Mouse (Mus musculus) liver, adult 2 months (tissue): ENCODE measurements around the gene Prdm9. TPM values are rescaled to one million over a fixed set of nuclear protein-coding genes. Genes with fewer than 3 reads are reported as not detected.
A peak's percentile ranks its signal among the peaks of the same experiment; 100 is the strongest.

ENCODE experiments used
- DNase-seq: peaks from one replicate; pipeline ENCODE4 v3.0.0-alpha.2; 2011; ENCODE audit warnings: low read depth, low spot score; ENCODE audit errors: extremely low read depth
- H3K27ac ChIP-seq: fragments of 200-500 bp; replicated peaks from 2 replicates; pipeline ENCODE4 v1.5.1; 2012; ENCODE audit warnings: low read depth, mild to moderate bottlenecking, control low read depth, inconsistent platforms, low read length; ENCODE audit not compliant: insufficient read depth
- H3K27me3 ChIP-seq: fragments of 200-500 bp; 2 replicates; pipeline ENCODE4 v1.6.1; 2012; ENCODE audit warnings: mild to moderate bottlenecking, moderate library complexity, low read length, inconsistent platforms; ENCODE audit not compliant: control insufficient read depth, insufficient read depth
- H3K36me3 ChIP-seq: fragments of 200-500 bp; 2 replicates; pipeline ENCODE4 v1.6.1; 2012; ENCODE audit warnings: low read length, inconsistent platforms; ENCODE audit not compliant: control insufficient read depth, insufficient read depth
- H3K4me1 ChIP-seq: fragments of 200-500 bp; 2 replicates; pipeline ENCODE4 v1.6.1; 2011; ENCODE audit warnings: low read length; ENCODE audit not compliant: control insufficient read depth, insufficient read depth
- H3K4me3 ChIP-seq: fragments of 200-500 bp; 2 replicates; pipeline ENCODE4 v1.5.1; 2011; ENCODE audit warnings: low read depth, mild to moderate bottlenecking, control low read depth, low read length, moderate library complexity; ENCODE audit not compliant: insufficient read depth
- H3K79me2 ChIP-seq: fragments of 200-500 bp; 2 replicates; pipeline ENCODE4 v1.6.1; 2012; ENCODE audit warnings: inconsistent platforms, mild to moderate bottlenecking, low read length, moderate library complexity; ENCODE audit not compliant: control insufficient read depth, insufficient read depth
- H3K9ac ChIP-seq: fragments of 200-500 bp; 2 replicates; pipeline ENCODE4 v1.6.1; 2012; ENCODE audit warnings: low read depth, mild to moderate bottlenecking, control low read depth, inconsistent platforms, low read length
- CTCF ChIP-seq: fragments of 200-500 bp; IDR thresholded peaks from 2 replicates; pipeline ENCODE4 v1.5.1; 2011; ENCODE audit warnings: low read depth, low read length, control low read depth
- POLR2A ChIP-seq: fragments of 200-500 bp; IDR thresholded peaks from 2 replicates; pipeline ENCODE4 v1.6.1; 2011; ENCODE audit warnings: low read length, control low read depth; ENCODE audit not compliant: insufficient read depth; ENCODE audit errors: extremely low read depth
- WGBS: fragments of 180-500 bp; shearing (Covaris S2); methylation state at CpG from one replicate; pipeline ENCODE4 v1.1.7; 2018; 5-methylcytosine and 5-hydroxymethylcytosine counted together
- polyA plus RNA-seq: library from polyadenylated mRNA; depleted of rRNA; stranded (reverse); fragments of >200 nt; gene quantifications from 2 replicates; pipeline ENCODE4 v1.2.3, GENCODE M21; 2012
- total RNA-seq: library from RNA; depleted of rRNA; stranded (reverse); fragments of >200 nt; gene quantifications from 2 replicates; pipeline ENCODE4 v1.2.3, GENCODE M21; 2014

The Prdm9 gene
- total and polyA plus RNA-seq, 2 experiments, result 2.5 to 5.4 TPM

GRCm38 (mm10) chr17:15535943-15536342, 28.2 kb downstream of the Prdm9 start:
- no peak for DNase-seq
- Histone ChIP-seq H3K36me3 (no peaks in the 10 kb centered on the region), H3K79me2 (no peaks in the 10 kb centered on the region), H3K9ac (no peak overlapping the region), H3K27me3 (peaks cover 3% of the 10 kb centered on the region), H3K4me1 (no peaks in the 10 kb centered on the region; the same call in 1 of the 2 replicates), H3K4me3 (no peak overlapping the region), H3K27ac (no peak overlapping the region)
- TF ChIP-seq POLR2A, result no peak
- TF ChIP-seq CTCF, result no peak
- WGBS, result 21% methylated on average over 8 of the region's 8 CpGs

DNA sequence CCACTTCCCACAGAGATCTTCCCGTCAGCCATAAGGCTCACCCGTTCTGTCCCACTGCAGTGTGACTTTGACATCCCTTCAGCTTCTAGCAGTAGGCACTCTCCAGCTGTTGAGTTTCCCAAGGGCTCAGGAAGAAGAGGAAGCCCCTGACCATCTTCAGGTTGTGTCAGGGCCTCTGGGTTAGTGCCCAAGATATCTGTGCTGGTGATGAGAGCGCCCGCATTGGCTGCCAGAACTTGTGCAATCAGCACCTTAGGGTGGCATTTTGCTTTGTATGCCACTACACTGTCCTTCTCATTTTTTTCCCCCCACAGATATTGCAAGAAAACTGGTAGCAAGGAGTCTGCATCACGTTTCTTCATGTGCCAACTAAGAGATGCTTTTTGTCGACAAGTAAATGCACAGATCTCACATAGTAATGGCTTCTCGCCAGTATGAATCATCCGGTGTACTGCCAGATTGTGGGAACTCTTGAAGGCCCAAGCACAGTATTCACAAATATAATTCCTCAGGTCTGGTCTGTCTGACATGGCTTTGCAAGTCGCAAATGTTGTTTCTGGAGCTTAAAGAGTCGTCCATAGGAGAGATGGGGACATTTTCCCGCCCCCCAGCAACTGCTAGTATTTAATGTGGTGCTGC, 28.9 kb downstream of the Prdm9 start:
- peak; percentile 23 for DNase-seq
- 64% methylated on average over 11 of the region's 11 CpGs for WGBS
- Histone ChIP-seq H3K4me1 (no peaks in the 10 kb centered on the region; the same call in 1 of the 2 replicates), H3K79me2 (no peaks in the 10 kb centered on the region), H3K4me3 (no peak overlapping the region), H3K27me3 (peaks cover 3% of the 10 kb centered on the region), H3K9ac (no peak overlapping the region), H3K36me3 (no peaks in the 10 kb centered on the region), H3K27ac (no peak overlapping the region)
- TF ChIP-seq CTCF (no peak), POLR2A (no peak)

DNA sequence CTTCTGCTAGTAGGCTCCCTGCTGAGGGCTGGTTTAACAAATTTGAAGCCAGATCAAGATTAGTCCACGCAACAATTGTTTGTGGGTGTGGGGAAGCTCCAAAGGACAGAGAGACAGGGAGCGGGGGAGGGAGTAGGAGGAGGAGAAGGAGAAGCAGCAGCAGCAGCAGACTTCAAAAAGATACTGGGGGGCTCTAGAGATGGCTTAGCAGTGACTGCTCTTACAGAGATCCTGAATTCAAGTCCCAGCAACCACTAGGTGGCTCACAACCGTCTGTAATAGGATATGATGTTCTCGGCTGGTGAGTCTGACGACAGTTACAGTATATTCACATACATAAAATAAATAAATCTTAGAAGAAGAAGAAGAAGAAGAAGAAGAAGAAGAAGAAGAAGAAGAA, 34.0 kb downstream of the Prdm9 start:
- no peaks in the 10 kb centered on the region for H3K36me3 ChIP-seq
- H3K4me1 ChIP-seq, result peaks cover 10% of the 10 kb centered on the region
- 48% methylated on average over 5 of the region's 5 CpGs for WGBS
- DNase-seq, result peak; percentile 43
- H3K79me2 ChIP-seq, result no peaks in the 10 kb centered on the region
- no peak overlapping the region for H3K9ac ChIP-seq
- no peak overlapping the region for H3K27ac ChIP-seq
- TF ChIP-seq CTCF (peak; percentile 34), POLR2A (no peak)
- no peak overlapping the region for H3K4me3 ChIP-seq
- H3K27me3 ChIP-seq, result no peaks in the 10 kb centered on the region

GRCm38 (mm10) chr17:15528887-15529286, 35.3 kb downstream of the Prdm9 start:
- no peak overlapping the region for H3K27ac ChIP-seq
- WGBS, result 76% methylated on average over 2 of the region's 2 CpGs
- H3K36me3 ChIP-seq, result peaks cover 11% of the 10 kb centered on the region
- H3K4me1 ChIP-seq, result peaks cover 10% of the 10 kb centered on the region
- TF ChIP-seq POLR2A, result no peak
- no peak for TF ChIP-seq CTCF
- DNase-seq, result no peak
- H3K9ac ChIP-seq, result no peak overlapping the region
- no peaks in the 10 kb centered on the region for H3K79me2 ChIP-seq
- no peaks in the 10 kb centered on the region for H3K27me3 ChIP-seq
- no peak overlapping the region for H3K4me3 ChIP-seq

DNA sequence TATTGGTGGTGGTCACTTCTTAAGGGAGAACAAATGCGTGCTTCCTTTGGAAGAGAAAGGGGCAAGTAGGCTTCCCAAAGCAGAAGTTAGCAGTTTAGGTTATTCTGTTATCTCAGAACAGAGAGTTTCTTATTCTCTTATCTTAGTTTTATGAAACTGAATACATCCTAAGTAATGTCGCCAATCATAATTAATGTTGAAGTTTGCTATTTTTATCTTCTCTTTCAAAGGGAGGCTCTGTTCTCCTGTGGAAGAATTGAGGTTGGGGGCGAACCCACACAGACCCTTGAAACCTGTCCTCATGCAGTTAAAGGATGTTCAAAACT, 36.4 kb downstream of the Prdm9 start:
- Histone ChIP-seq H3K4me3 (peak overlapping the region; percentile 29; the same call in 1 of the 2 replicates), H3K79me2 (no peaks in the 10 kb centered on the region), H3K9ac (no peak overlapping the region), H3K4me1 (peaks cover 10% of the 10 kb centered on the region), H3K36me3 (peaks cover 18% of the 10 kb centered on the region), H3K27ac (no peak overlapping the region), H3K27me3 (no peaks in the 10 kb centered on the region)
- TF ChIP-seq POLR2A, result no peak
- no peak for TF ChIP-seq CTCF
- no peak for DNase-seq
- 51% methylated on average over 3 of the region's 3 CpGs for WGBS

- Histone ChIP-seq H3K4me1 (peaks cover 10% of the 10 kb centered on the region), H3K4me3 (peak within 1 kb of the TSS; percentile 83), H3K27me3 (no peaks in the 10 kb centered on the region), H3K9ac (peak within 1 kb of the TSS; percentile 90), H3K79me2 (no peaks in the 10 kb centered on the region), H3K27ac (peak within 1 kb of the TSS; percentile 77), H3K36me3 (peaks cover 22% of the 10 kb centered on the region)
- TF ChIP-seq CTCF, result no peak
- peak; percentile 81 for TF ChIP-seq POLR2A
- 1% methylated on average over 45 of the region's 55 CpGs for WGBS
- DNase-seq, result peak; percentile 90
Observed at GRCm38 (mm10) chr17:15526986-15527810, 37.0 kb downstream of the Prdm9 start, which contains the start of gene Pdcd2. Gene Pdcd2 (minus strand): TSS chr17:15527301.
